ENCODE assay signal across 15 mouse cellular contexts in genomic region chr9:120068047-120068446, GRCm38 (mm10). TPM values are rescaled to one million over a fixed set of nuclear protein-coding genes. Genes with fewer than 3 reads are reported as not detected.
DNase-seq lines count a peak whose midpoint lies in the region; ATAC-seq lines count a peak whose summit lies in the region.
"Had no signal": no experiment of that assay in that cellular context is flagged by ENCODE, and none has a peak within 500 bp of the region (broad histone marks: within the 10 kb centered on the region; RNA-seq: fewer than 3 reads in every experiment).

No protein-coding gene starts in this region.

- H3K4me3 ChIP-seq in heart, embryonic 11.5 days (ENCODE audit: low read depth, low read length): no peak overlapping the region
- H3K4me3 ChIP-seq in macrophage (ENCODE audit: inconsistent target): no peak overlapping the region
- H3K4me3 ChIP-seq: embryonic facial prominence, embryonic 10.5 days; kidney, embryonic 15.5 days had no signal

- no peaks in the 10 kb centered on the region for H3K36me3 ChIP-seq in heart, embryonic 11.5 days (ENCODE audit: control insufficient read depth, insufficient read depth, low read length)
- no peaks in the 10 kb centered on the region for H3K36me3 ChIP-seq in macrophage (ENCODE audit: inconsistent target)
- H3K36me3 ChIP-seq: embryonic facial prominence, embryonic 10.5 days; kidney, embryonic 15.5 days had no signal

- WGBS in heart, embryonic 11.5 days (ENCODE audit: insufficient replicate concordance): 50% methylated on average over 10 of the region's 10 CpGs
- 16% methylated on average over 10 of the region's 10 CpGs for WGBS in macrophage (ENCODE audit: missing documents)

- H3K79me2 ChIP-seq in macrophage (ENCODE audit: inconsistent target): peaks cover 6% of the 10 kb centered on the region; the same call in 1 of the 2 replicates

- no peak for ATAC-seq in heart, embryonic 11.5 days (replicated peaks; ENCODE audit: insufficient number of reproducible peaks, low FRiP score, low TSS enrichment)

- H3K4me2 ChIP-seq in heart, embryonic 11.5 days: no peak overlapping the region
- H3K4me2 ChIP-seq: kidney, embryonic 15.5 days had no signal

- H3K27me3 ChIP-seq in heart, embryonic 11.5 days (ENCODE audit: control insufficient read depth, insufficient read depth, low read length): 0 out of 2 replicates have a peak, but pooled peaks cover 3% of the 10 kb centered on the region
- H3K27me3 ChIP-seq: kidney, embryonic 15.5 days had no signal

- H3K9me3 ChIP-seq in heart, embryonic 11.5 days (replicated peaks; ENCODE audit: control insufficient read depth, low read length): no peaks in the 10 kb centered on the region
- H3K9me3 ChIP-seq: embryonic facial prominence, embryonic 10.5 days; kidney, embryonic 15.5 days had no signal

- no peaks in the 10 kb centered on the region for H3K4me1 ChIP-seq in heart, embryonic 11.5 days (ENCODE audit: control insufficient read depth, insufficient read depth, low read length)

- no peak overlapping the region for H3K9ac ChIP-seq in heart, embryonic 11.5 days (ENCODE audit: low read depth, low read length)
- H3K9ac ChIP-seq: kidney, embryonic 15.5 days had no signal

- peak; percentile 94 for DNase-seq in heart, adult 11 months
- DNase-seq in right cerebral cortex, postnatal 10 days (ENCODE audit: low spot score in 2 of 2): peak; percentile 41 to 43
- DNase-seq in right cerebral cortex, adult 18-20 months: no peak
- DNase-seq in gastrocnemius, postnatal 25 days: no peak
- no peak for DNase-seq in neural tube, embryonic 10.5 days (ENCODE audit: extremely low spot score, low spot score)
- DNase-seq in kidney, postnatal 4 days: no peak
- DNase-seq: heart, postnatal 36 days had no signal

- H3K27ac ChIP-seq in heart, embryonic 11.5 days (ENCODE audit: low read depth, low read length): no peak overlapping the region
- peak overlapping the region; percentile 37 for H3K27ac ChIP-seq in macrophage
- H3K27ac ChIP-seq: embryonic facial prominence, embryonic 10.5 days; kidney, embryonic 15.5 days had no signal

RNA-seq across cellular contexts. Expression of gene Cx3cr1, which starts 1.6 kb away (rescaled TPM):
- 2.3 and 3.1 TPM in 2 replicates for polyA plus RNA-seq in heart, embryonic 11.5 days (2014; fragmentation: Nextera tagmentation; extraction: Ambion mirVana)
- total RNA-seq in macrophage (2018; cell fraction: chromatin; rRNA removed): 1 to 10 TPM in 1 of 26 experiments, under 1 TPM in 7, not detected in 18; 0.17 to 5.4 (median 0.26) TPM
- total RNA-seq in macrophage (2018; cell fraction: cytosol; rRNA removed): under 1 TPM; 0.17 to 0.76 (median 0.39) TPM
- total RNA-seq in macrophage (2018; cell fraction: nucleus; rRNA removed): 1 to 10 TPM in 4 of 26 experiments, under 1 TPM in 21, not detected in 1; 0.30 to 2.9 (median 0.58) TPM
- 0.66 to 3.0 TPM (median 0.75 TPM) in 3 replicates for polyA plus RNA-seq in macrophage (2018)
- total RNA-seq in gastrocnemius, postnatal 25 days (2021): under 1 TPM; 0.24 to 0.61 TPM

RNA-seq across cellular contexts. Expression of gene Ccr8, which starts 23.9 kb away (rescaled TPM):
- polyA plus RNA-seq in heart, embryonic 11.5 days (2014; fragmentation: Nextera tagmentation; extraction: Ambion mirVana): not detected in 2 replicates
- total RNA-seq in macrophage (2018; cell fraction: chromatin; rRNA removed): not detected
- total RNA-seq in macrophage (2018; cell fraction: cytosol; rRNA removed): not detected
- total RNA-seq in macrophage (2018; cell fraction: nucleus; rRNA removed): not detected
- polyA plus RNA-seq in macrophage (2018): not detected in 3 replicates
- total RNA-seq in gastrocnemius, postnatal 25 days (2021): not detected
- total RNA-seq: heart, adult 18-20 months; heart, postnatal 36 days had no signal
- polyA plus RNA-seq: embryonic facial prominence, embryonic 10.5 days; forebrain, embryonic 11.5 days; kidney, embryonic 15.5 days; limb, embryonic 11.5 days; neural tube, embryonic 11.5 days had no signal

RNA-seq across cellular contexts. Expression of gene Slc25a38, which starts 42.1 kb away (rescaled TPM):
- polyA plus RNA-seq in heart, embryonic 11.5 days (2014; fragmentation: Nextera tagmentation; extraction: Ambion mirVana): 35.4 and 40.5 TPM in 2 replicates
- total RNA-seq in macrophage (2018; cell fraction: chromatin; rRNA removed): 10 to 100 TPM; 11.8 to 50.5 (median 28.7) TPM
- total RNA-seq in macrophage (2018; cell fraction: cytosol; rRNA removed): 10 to 100 TPM in 9 of 26 experiments, 1 to 10 TPM in 17; 4.0 to 14.9 (median 9.1) TPM
- 10 to 100 TPM; 16.5 to 38.4 (median 26.6) TPM for total RNA-seq in macrophage (2018; cell fraction: nucleus; rRNA removed)
- polyA plus RNA-seq in macrophage (2018): 3.5 to 10.7 TPM (median 9.8 TPM) in 3 replicates
- 10 to 100 TPM; 10.1 to 10.4 TPM for total RNA-seq in gastrocnemius, postnatal 25 days (2021)

RNA-seq across cellular contexts. Expression of gene Xirp1, which starts 44.6 kb away (rescaled TPM):
- 38.2 and 64.5 TPM in 2 replicates for polyA plus RNA-seq in heart, embryonic 11.5 days (2014; fragmentation: Nextera tagmentation; extraction: Ambion mirVana)
- total RNA-seq in macrophage (2018; cell fraction: chromatin; rRNA removed): not detected
- not detected for total RNA-seq in macrophage (2018; cell fraction: cytosol; rRNA removed)
- total RNA-seq in macrophage (2018; cell fraction: nucleus; rRNA removed): not detected
- polyA plus RNA-seq in macrophage (2018): not detected in 3 replicates
- 100 to 1,000 TPM; 105 to 112 TPM for total RNA-seq in gastrocnemius, postnatal 25 days (2021)
- polyA plus RNA-seq: forebrain, embryonic 11.5 days; limb, embryonic 11.5 days had no signal

RNA-seq across cellular contexts. Expression of gene Rpsa, which starts 59.4 kb away (rescaled TPM):
- 1,140 and 1,315 TPM in 2 replicates for polyA plus RNA-seq in heart, embryonic 11.5 days (2014; fragmentation: Nextera tagmentation; extraction: Ambion mirVana)
- total RNA-seq in macrophage (2018; cell fraction: chromatin; rRNA removed): 100 to 1,000 TPM in 10 of 26 experiments, 10 to 100 TPM in 16; 36.8 to 262 (median 89.7) TPM
- 100 to 1,000 TPM; 305 to 751 (median 504) TPM for total RNA-seq in macrophage (2018; cell fraction: cytosol; rRNA removed)
- total RNA-seq in macrophage (2018; cell fraction: nucleus; rRNA removed): 100 to 1,000 TPM in 25 of 26 experiments, 10 to 100 TPM in 1; 77.2 to 394 (median 158) TPM
- 581 to 998 TPM (median 592 TPM) in 3 replicates for polyA plus RNA-seq in macrophage (2018)
- 100 to 1,000 TPM; 388 to 402 TPM for total RNA-seq in gastrocnemius, postnatal 25 days (2021)

Comparison
In these comparisons a context has a peak if more than half of its experiments do, and no peak if none do; other contexts are left out.
1. DNase-seq: peak in heart, adult 11 months (single experiment) and right cerebral cortex, postnatal 10 days (2 of 2); none in right cerebral cortex, adult 18-20 months (single experiment), gastrocnemius, postnatal 25 days (single experiment), neural tube, embryonic 10.5 days (single experiment) and kidney, postnatal 4 days (0 of 2).